Mouse (Mus musculus) brain, embryonic 14.5 days (tissue): ENCODE data around the gene Psmb3.

ENCODE experiments used
- CTCF ChIP-seq: fragments of 200-500 bp; IDR thresholded peaks from 2 replicates; pipeline ENCODE4 v1.5.1; 2012; ENCODE audit warnings: inconsistent platforms, mild to moderate bottlenecking, moderate library complexity, borderline replicate concordance; ENCODE audit not compliant: insufficient read depth, insufficient read length; ENCODE audit errors: extremely low read depth
- POLR2A ChIP-seq: fragments of 200-500 bp; IDR thresholded peaks from 2 replicates; pipeline ENCODE4 v1.6.1; 2012; ENCODE audit warnings: mild to moderate bottlenecking, inconsistent platforms, borderline replicate concordance; ENCODE audit not compliant: poor library complexity, insufficient read depth, insufficient read length, severe bottlenecking; ENCODE audit errors: extremely low read depth

- no peak for TF ChIP-seq CTCF
- peak; percentile 29; the same call in 1 of the 2 replicates for TF ChIP-seq POLR2A
Measured at GRCm38 (mm10) chr11:97744063-97744717, 41.0 kb downstream of the Psmb3 start, which contains the start of gene Pip4k2b.
